Mouse (Mus musculus): Measurements from ENCODE around the gene Rtn3.

Gene Rtn3

GRCm38 (mm10) chr19:7487680-7488079, 4.6 kb upstream of the Rtn3 start:
- no peak for DNase-seq (ENCODE audit: extremely low spot score, low spot score)

- no peak for DNase-seq (ENCODE audit: extremely low spot score, low spot score)
Observed at GRCm38 (mm10) chr19:7484076-7484475, 995 bp upstream of the Rtn3 start.

- DNase-seq (ENCODE audit: extremely low spot score, low spot score) = no peak
Observed at GRCm38 (mm10) chr19:7483512-7483882, 416 bp upstream of the Rtn3 start.

GRCm38 (mm10) chr19:7482266-7482598, 849 bp downstream of the Rtn3 start:
- DNase-seq (ENCODE audit: extremely low spot score, low spot score) = no peak

- peak; percentile 58 for DNase-seq (ENCODE audit: extremely low spot score, low spot score)
Observed at GRCm38 (mm10) chr19:7481541-7482265, 1.4 kb downstream of the Rtn3 start.

GRCm38 (mm10) chr19:7479751-7480248, 3.3 kb downstream of the Rtn3 start:
- DNase-seq (ENCODE audit: extremely low spot score, low spot score) = no peak

- DNase-seq (ENCODE audit: extremely low spot score, low spot score) = no peak
Observed at GRCm38 (mm10) chr19:7470643-7471042, 12.4 kb downstream of the Rtn3 start.

GRCm38 (mm10) chr19:7467915-7468314, 15.2 kb downstream of the Rtn3 start:
- no peak for DNase-seq (ENCODE audit: extremely low spot score, low spot score)

GRCm38 (mm10) chr19:7459370-7459769, 23.7 kb downstream of the Rtn3 start:
- DNase-seq (ENCODE audit: extremely low spot score, low spot score) = no peak

- DNase-seq (ENCODE audit: extremely low spot score, low spot score) = no peak
Observed at GRCm38 (mm10) chr19:7458901-7459300, 24.2 kb downstream of the Rtn3 start.

- no peak for DNase-seq (ENCODE audit: extremely low spot score, low spot score)
Observed at GRCm38 (mm10) chr19:7456803-7457202, 26.3 kb downstream of the Rtn3 start.

- no peak for DNase-seq (ENCODE audit: extremely low spot score, low spot score)
Observed at GRCm38 (mm10) chr19:7445596-7445995, 37.5 kb downstream of the Rtn3 start.

- no peak for DNase-seq (ENCODE audit: extremely low spot score, low spot score)
Observed at GRCm38 (mm10) chr19:7445105-7445504, 38.0 kb downstream of the Rtn3 start.

GRCm38 (mm10) chr19:7441493-7441892, 41.6 kb downstream of the Rtn3 start:
- DNase-seq (ENCODE audit: extremely low spot score, low spot score) = peak; percentile 45

- no peak for DNase-seq (ENCODE audit: extremely low spot score, low spot score)
Observed at GRCm38 (mm10) chr19:7438295-7438694, 44.8 kb downstream of the Rtn3 start.

- DNase-seq (ENCODE audit: extremely low spot score, low spot score) = no peak
Observed at GRCm38 (mm10) chr19:7436061-7436970, 46.8 kb downstream of the Rtn3 start.

- DNase-seq (ENCODE audit: extremely low spot score, low spot score) = no peak
Observed at GRCm38 (mm10) chr19:7434887-7435286, 48.2 kb downstream of the Rtn3 start.

GRCm38 (mm10) chr19:7425398-7425775, 57.7 kb downstream of the Rtn3 start:
- DNase-seq (ENCODE audit: extremely low spot score, low spot score) = peak; percentile 19

- DNase-seq (ENCODE audit: extremely low spot score, low spot score) = peak; percentile 20
Observed at GRCm38 (mm10) chr19:7424590-7425397, 58.3 kb downstream of the Rtn3 start.

- peak; percentile 23 for DNase-seq (ENCODE audit: extremely low spot score, low spot score)
Observed at GRCm38 (mm10) chr19:7424131-7424530, 59.0 kb downstream of the Rtn3 start.

- DNase-seq (ENCODE audit: extremely low spot score, low spot score) = peak; percentile 36
Observed at GRCm38 (mm10) chr19:7423656-7424030, 59.4 kb downstream of the Rtn3 start.
